Mouse (Mus musculus): ENCODE measurements around the gene Nom1. TPM values are rescaled to one million over a fixed set of nuclear protein-coding genes. Genes with fewer than 3 reads are reported as not detected.

Nom1 gene
- total RNA-seq, 2 experiments from 2014 or later = 11.2 to 13.6 TPM

- H3K27ac ChIP-seq = no peak overlapping the region
These were observed 52.9 kb downstream of the Nom1 start for GRCm38 (mm10) chr5:29487321-29487720.

DNA sequence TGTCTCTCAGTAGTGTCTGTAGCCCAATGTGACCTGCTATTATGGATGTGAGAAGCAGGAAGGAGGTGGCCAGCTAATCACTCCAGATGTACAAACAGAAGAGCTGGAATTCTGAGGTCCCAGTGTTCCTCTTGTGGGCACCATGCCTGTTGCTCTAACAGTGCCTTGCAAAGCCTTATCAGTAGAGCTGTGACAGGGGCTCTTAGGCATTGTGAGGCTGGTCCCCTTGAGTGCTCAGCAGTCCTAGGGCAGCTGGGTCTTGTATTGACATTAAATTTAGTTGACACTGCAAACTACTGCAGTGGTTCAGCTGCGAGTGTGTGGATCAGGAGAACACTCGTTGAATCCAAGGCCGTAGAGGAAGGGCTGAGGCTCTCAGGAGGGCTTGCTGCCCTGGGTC, 72.5 kb downstream of the Nom1 start:
- H3K4me3 ChIP-seq = no peak overlapping the region
- no peak for TF ChIP-seq CTCF (IDR thresholded peaks at IDR 0.05)
- H3K27ac ChIP-seq = no peak overlapping the region
- intact Hi-C loops (cut with DNase I) = no loop called here
- no peak for DNase-seq

More at GRCm38 (mm10) chr5:29487321-29487720, 52.9 kb downstream of the Nom1 start:
- no peak overlapping the region for H3K4me3 ChIP-seq
- intact Hi-C loops (cut with DNase I) = no loop called here
- no peak for DNase-seq
- TF ChIP-seq CTCF (IDR thresholded peaks at IDR 0.05) = no peak

Other genes with a start within 250 kb of the Nom1 start
- gene Rnf32, start 238.7 kb upstream of the Nom1 start, total RNA-seq (2021) = 1 to 10 TPM in 1 of 2 experiments, under 1 TPM in 1; 0.94 to 1.3 TPM
- gene Lmbr1, start 56.3 kb upstream of the Nom1 start, total RNA-seq (2021) = 1 to 10 TPM; 9.0 to 9.8 TPM
- gene Mnx1, start 43.8 kb downstream of the Nom1 start, total RNA-seq (2021) = not detected
- 10 to 100 TPM; 35.9 to 36.3 TPM for gene Ube3c, start 134.6 kb downstream of the Nom1 start, total RNA-seq (2021)

Measured in gastrocnemius, adult 2 months (tissue).